Mouse (Mus musculus) thymus, adult 2 months (tissue): ENCODE data around the gene Ripply1. TPM values are rescaled to one million over a fixed set of nuclear protein-coding genes. Genes with fewer than 3 reads are reported as not detected.

ENCODE experiments used
- DNase-seq: peaks from one replicate; pipeline ENCODE4 v3.0.0; 2021
- H3K27ac ChIP-seq: fragments of 200-500 bp; 2 replicates; pipeline ENCODE4 v1.5.1; 2012; ENCODE audit warnings: low read length, control low read depth; ENCODE audit not compliant: control insufficient read depth, insufficient read depth
- H3K27me3 ChIP-seq: fragments of 200-500 bp; 2 replicates; pipeline ENCODE4 v1.6.1; 2012; ENCODE audit warnings: mild to moderate bottlenecking, low read length, moderate library complexity, mixed read lengths; ENCODE audit not compliant: control insufficient read depth, insufficient read depth
- H3K36me3 ChIP-seq: fragments of 200-500 bp; 2 replicates; pipeline ENCODE4 v1.6.1; 2012; ENCODE audit warnings: mild to moderate bottlenecking, low read length, moderate library complexity; ENCODE audit not compliant: control insufficient read depth, insufficient read depth
- H3K4me1 ChIP-seq: fragments of 200-500 bp; replicated peaks from 2 replicates; pipeline ENCODE4 v1.6.1; 2012; ENCODE audit warnings: low read length; ENCODE audit not compliant: control insufficient read depth, insufficient read depth
- H3K4me3 ChIP-seq: fragments of 200-500 bp; 2 replicates; pipeline ENCODE4 v1.5.1; 2012; ENCODE audit warnings: mild to moderate bottlenecking, low read length, control low read depth, moderate library complexity; ENCODE audit not compliant: control insufficient read depth, insufficient read depth
- CTCF ChIP-seq: fragments of 200-500 bp; IDR thresholded peaks from 2 replicates; pipeline ENCODE4 v1.5.1; 2012; ENCODE audit warnings: mild to moderate bottlenecking, control low read depth, low read length, moderate library complexity, borderline replicate concordance; ENCODE audit not compliant: control insufficient read depth, poor library complexity, insufficient read depth; ENCODE audit errors: extremely low read depth
- POLR2A ChIP-seq: fragments of 200-500 bp; IDR thresholded peaks from 2 replicates; pipeline ENCODE4 v1.6.1; 2012; ENCODE audit warnings: mild to moderate bottlenecking, low read length, control low read depth, moderate library complexity; ENCODE audit not compliant: control insufficient read depth, poor library complexity, insufficient read depth; ENCODE audit errors: extremely low read depth
- WGBS: fragments of 180-500 bp; shearing (Covaris S2); methylation state at CpG from one replicate; pipeline ENCODE4 v1.1.7; 2018; 5-methylcytosine and 5-hydroxymethylcytosine counted together
- polyA plus RNA-seq: library from polyadenylated mRNA; depleted of rRNA; stranded (reverse); fragments of >200 nt; gene quantifications from 2 replicates; pipeline ENCODE4 v1.2.3, GENCODE M21; 2012; rRNA removed

The Ripply1 gene
- 0.17 and 0.22 TPM in 2 replicates for polyA plus RNA-seq

DNA sequence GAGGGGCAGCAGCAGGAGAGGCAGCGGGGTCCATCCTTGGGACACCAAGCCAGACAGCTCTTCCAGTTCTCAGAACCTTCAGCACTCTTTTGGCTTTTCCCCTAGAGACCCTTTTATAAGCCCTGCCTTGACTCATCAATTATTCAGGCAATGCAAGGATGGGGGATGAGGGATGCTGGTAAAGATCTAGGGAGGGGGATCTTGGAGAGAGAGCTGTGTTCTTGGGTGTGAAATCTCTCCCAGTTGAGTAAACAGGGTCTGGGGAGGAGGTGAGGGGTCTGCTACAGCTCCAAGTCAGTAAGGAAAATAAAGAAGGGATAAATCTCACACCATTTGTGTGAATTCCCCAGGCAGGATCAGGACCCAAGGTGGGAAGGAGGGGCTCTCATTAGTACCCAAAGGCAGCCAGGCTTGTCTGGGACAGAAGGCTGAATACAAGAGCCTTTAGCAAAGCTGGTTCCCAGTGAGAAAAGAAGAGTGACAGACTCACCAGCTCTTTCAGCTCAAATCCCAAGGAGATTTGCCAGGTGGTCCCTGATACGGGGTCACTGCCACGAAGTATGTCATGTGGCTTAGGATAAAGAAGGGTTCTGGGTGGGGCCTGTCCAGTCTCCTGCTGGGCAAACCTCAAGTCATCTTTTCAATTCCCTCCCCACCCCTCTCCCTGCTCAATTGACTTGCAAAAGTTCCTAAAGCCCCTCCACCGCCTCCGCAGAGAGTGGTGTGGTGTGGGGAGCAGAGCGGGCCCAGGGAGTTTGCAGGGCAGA, at the start of gene Ripply1:
Gene Ripply1, minus strand, starts transcription at position 76 of the 767 bp plus-strand sequence.
- Histone ChIP-seq H3K4me1 (no peaks in the 10 kb centered on the region), H3K27ac (no peak within 1 kb of the TSS), H3K27me3 (no peaks in the 10 kb centered on the region), H3K36me3 (no peaks in the 10 kb centered on the region), H3K4me3 (no peak within 1 kb of the TSS)
- 95% methylated on average over 6 of the region's 6 CpGs for WGBS
- no peak for TF ChIP-seq POLR2A
- no peak for TF ChIP-seq CTCF
- DNase-seq = no peak

- H3K4me1 ChIP-seq = no peaks in the 10 kb centered on the region
- no peak for DNase-seq
- no peak for TF ChIP-seq POLR2A
- no peak for TF ChIP-seq CTCF
- no peak overlapping the region for H3K27ac ChIP-seq
- H3K27me3 ChIP-seq = no peaks in the 10 kb centered on the region
- WGBS = 61% methylated on average over 6 of the region's 6 CpGs
- H3K36me3 ChIP-seq = no peaks in the 10 kb centered on the region
- no peak overlapping the region for H3K4me3 ChIP-seq
These were observed 46.4 kb upstream of the Ripply1 start for GRCm38 (mm10) chrX:139828363-139829092.

GRCm38 (mm10) chrX:139826926-139827325, 44.8 kb upstream of the Ripply1 start:
- Histone ChIP-seq H3K27ac (no peak overlapping the region), H3K4me3 (no peak overlapping the region), H3K4me1 (no peaks in the 10 kb centered on the region), H3K36me3 (no peaks in the 10 kb centered on the region), H3K27me3 (no peaks in the 10 kb centered on the region)
- 89% methylated on average over 4 of the region's 4 CpGs for WGBS
- DNase-seq = no peak
- no peak for TF ChIP-seq POLR2A
- TF ChIP-seq CTCF = no peak

DNA sequence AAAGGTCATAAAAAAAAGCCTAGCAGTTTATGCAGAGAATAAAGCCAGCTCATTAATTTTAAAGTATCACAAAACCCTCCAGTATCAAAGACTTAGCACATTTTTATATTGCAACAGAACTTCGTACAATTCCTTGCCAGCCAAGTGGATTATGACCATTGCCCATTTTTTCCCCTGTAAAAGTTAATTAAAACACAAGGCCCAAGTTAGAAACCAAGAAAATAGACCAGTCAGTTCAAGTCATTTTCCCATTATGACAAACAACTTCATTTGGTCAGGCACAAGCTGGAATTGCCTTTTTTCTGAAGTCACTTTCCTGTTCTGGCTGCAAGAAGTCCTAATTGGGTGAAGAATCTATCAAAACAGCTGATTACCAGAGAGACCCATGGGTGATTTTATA, 43.2 kb upstream of the Ripply1 start:
- no peak for TF ChIP-seq CTCF
- no peak for TF ChIP-seq POLR2A

GRCm38 (mm10) chrX:139815201-139815600, 33.0 kb upstream of the Ripply1 start:
- no peaks in the 10 kb centered on the region for H3K27me3 ChIP-seq
- no peak overlapping the region for H3K27ac ChIP-seq
- no peaks in the 10 kb centered on the region for H3K36me3 ChIP-seq
- TF ChIP-seq CTCF = no peak
- no peak for TF ChIP-seq POLR2A
- no peak overlapping the region for H3K4me3 ChIP-seq
- no peaks in the 10 kb centered on the region for H3K4me1 ChIP-seq
- no peak for DNase-seq
- WGBS = 96% methylated on average over 5 of the region's 5 CpGs

More for the DNA sequence above, 43.2 kb upstream of the Ripply1 start:
- DNase-seq = no peak
- Histone ChIP-seq H3K27me3 (no peaks in the 10 kb centered on the region), H3K27ac (no peak overlapping the region), H3K4me3 (no peak overlapping the region), H3K4me1 (no peaks in the 10 kb centered on the region), H3K36me3 (no peaks in the 10 kb centered on the region)
- 92% methylated on average over 1 of the region's 1 CpGs for WGBS

GRCm38 (mm10) chrX:139814018-139814635, 32.0 kb upstream of the Ripply1 start:
- DNase-seq = no peak
- no peaks in the 10 kb centered on the region for H3K36me3 ChIP-seq
- no peaks in the 10 kb centered on the region for H3K27me3 ChIP-seq
- 6% methylated on average over 8 of the region's 8 CpGs for WGBS
- H3K4me1 ChIP-seq = no peaks in the 10 kb centered on the region
- TF ChIP-seq POLR2A = no peak
- no peak for TF ChIP-seq CTCF
- H3K27ac ChIP-seq = no peak overlapping the region
- H3K4me3 ChIP-seq = no peak overlapping the region
